In genomic region chr8:70347860-70348420, GRCm38 (mm10) we compare ENCODE assay signal across 16 mouse cellular contexts. TPM values are rescaled to one million over a fixed set of nuclear protein-coding genes. Genes with fewer than 3 reads are reported as not detected.
DNase-seq lines count a peak whose midpoint lies in the region; ATAC-seq and TF ChIP-seq lines count a peak whose summit lies in the region.
"Had no signal": no experiment of that assay in that cellular context is flagged by ENCODE, and none has a peak within 500 bp of the region (broad histone marks: within the 10 kb centered on the region; RNA-seq: fewer than 3 reads in every experiment).

No protein-coding gene starts in this region.

- H3K27ac ChIP-seq in cerebellum, adult 2 months (ENCODE audit: insufficient read depth, low read length): peak overlapping the region; percentile 40; the same call in 1 of the 2 replicates
- H3K27ac ChIP-seq in hindbrain, embryonic 14.5 days: no peak overlapping the region
- no peak overlapping the region for H3K27ac ChIP-seq in hindbrain, embryonic 16.5 days (ENCODE audit: low read depth, low read length)
- H3K27ac ChIP-seq in limb, embryonic 13.5 days: no peak overlapping the region
- no peak overlapping the region for H3K27ac ChIP-seq in limb, embryonic 10.5 days
- H3K27ac ChIP-seq: forebrain, embryonic 10.5 days; heart, embryonic 13.5 days; hindbrain, embryonic 12.5 days; limb, embryonic 12.5 days had no signal

- WGBS in cerebellum, adult 2 months: 6% methylated on average over 1 of the region's 1 CpGs
- 86% methylated on average over 1 of the region's 1 CpGs for WGBS in hindbrain, embryonic 14.5 days
- WGBS in hindbrain, embryonic 16.5 days: 80% methylated on average over 1 of the region's 1 CpGs
- 67% methylated on average over 1 of the region's 1 CpGs for WGBS in limb, embryonic 13.5 days
- WGBS in limb, embryonic 10.5 days: 77% methylated on average over 1 of the region's 1 CpGs
- WGBS in lung, adult 2 months: 50% methylated on average over 1 of the region's 1 CpGs

- H3K9me3 ChIP-seq in hindbrain, embryonic 14.5 days (ENCODE audit: control insufficient read depth, low read length): no peaks in the 10 kb centered on the region
- H3K9me3 ChIP-seq in hindbrain, embryonic 16.5 days (ENCODE audit: control insufficient read depth, low read length): no peaks in the 10 kb centered on the region
- H3K9me3 ChIP-seq in limb, embryonic 13.5 days: no peaks in the 10 kb centered on the region
- H3K9me3 ChIP-seq in limb, embryonic 10.5 days (replicated peaks): no peaks in the 10 kb centered on the region
- H3K9me3 ChIP-seq: forebrain, embryonic 10.5 days; heart, embryonic 13.5 days; hindbrain, embryonic 12.5 days; limb, embryonic 12.5 days; megakaryocyte, embryonic 14.5 days had no signal

- no peak overlapping the region for H3K9ac ChIP-seq in hindbrain, embryonic 14.5 days
- no peak overlapping the region for H3K9ac ChIP-seq in hindbrain, embryonic 16.5 days (ENCODE audit: low read depth, low read length)
- H3K9ac ChIP-seq in limb, embryonic 13.5 days: peak overlapping the region; percentile 31; the same call in 1 of the 2 replicates
- H3K9ac ChIP-seq: heart, embryonic 13.5 days; hindbrain, embryonic 12.5 days had no signal

- peak; percentile 40 to 57 for DNase-seq in cerebellum, adult 2 months
- DNase-seq in cerebellum, postnatal 10 days: no peak
- peak; percentile 17 for DNase-seq in hindbrain, embryonic 14.5 days (ENCODE audit: low spot score)
- no peak for DNase-seq in limb, embryonic 10.5 days (ENCODE audit: low spot score)
- peak; percentile 67 to 72 for DNase-seq in kidney, postnatal 36 days
- no peak for DNase-seq in lung, adult 2 months
- DNase-seq: B cell, adult 2 months; lung, postnatal 10 days had no signal

- no peak for TF ChIP-seq POLR2A in cerebellum, adult 2 months (IDR thresholded peaks at IDR 0.05; ENCODE audit: borderline replicate concordance, insufficient read depth, low read length)
- no peak for TF ChIP-seq POLR2A in lung, adult 2 months (IDR thresholded peaks at IDR 0.05; ENCODE audit: borderline replicate concordance, extremely low read depth, low read depth, low read length)

- peaks cover 18% of the 10 kb centered on the region for H3K36me3 ChIP-seq in hindbrain, embryonic 14.5 days (replicated peaks; ENCODE audit: control insufficient read depth, insufficient read depth)
- peaks cover 2% of the 10 kb centered on the region; the same call in 1 of the 2 replicates for H3K36me3 ChIP-seq in hindbrain, embryonic 16.5 days (ENCODE audit: control insufficient read depth, insufficient read depth, low read length)
- peaks cover 47% of the 10 kb centered on the region for H3K36me3 ChIP-seq in limb, embryonic 13.5 days
- H3K36me3 ChIP-seq in limb, embryonic 10.5 days: peaks cover 74% of the 10 kb centered on the region

- no peak overlapping the region for H3K4me3 ChIP-seq in cerebellum, adult 2 months (replicated peaks; ENCODE audit: insufficient read depth, low read depth, low read length)
- H3K4me3 ChIP-seq in hindbrain, embryonic 14.5 days (replicated peaks; ENCODE audit: low read length): no peak overlapping the region
- H3K4me3 ChIP-seq in hindbrain, embryonic 16.5 days (ENCODE audit: low read length): no peak overlapping the region
- H3K4me3 ChIP-seq in limb, embryonic 13.5 days: no peak overlapping the region
- H3K4me3 ChIP-seq in limb, embryonic 10.5 days: no peak overlapping the region
- no peak overlapping the region for H3K4me3 ChIP-seq in lung, adult 2 months (replicated peaks; ENCODE audit: extremely low read depth, low read depth, low read length)
- H3K4me3 ChIP-seq: forebrain, embryonic 10.5 days; heart, embryonic 13.5 days; hindbrain, embryonic 12.5 days; limb, embryonic 12.5 days had no signal

- H3K4me2 ChIP-seq in hindbrain, embryonic 14.5 days (replicated peaks): no peak overlapping the region
- H3K4me2 ChIP-seq in hindbrain, embryonic 16.5 days (ENCODE audit: low read length): no peak overlapping the region
- no peak overlapping the region for H3K4me2 ChIP-seq in limb, embryonic 13.5 days (replicated peaks)
- H3K4me2 ChIP-seq: heart, embryonic 13.5 days; hindbrain, embryonic 12.5 days; limb, embryonic 12.5 days had no signal

- peaks cover 66% of the 10 kb centered on the region for H3K4me1 ChIP-seq in cerebellum, adult 2 months (ENCODE audit: control insufficient read depth, insufficient read depth, low read length)
- H3K4me1 ChIP-seq in hindbrain, embryonic 14.5 days (replicated peaks; ENCODE audit: control insufficient read depth, insufficient read depth, low read length): peaks cover 22% of the 10 kb centered on the region
- peaks cover 31% of the 10 kb centered on the region for H3K4me1 ChIP-seq in hindbrain, embryonic 16.5 days (ENCODE audit: control insufficient read depth, insufficient read depth, low read depth, low read length)
- peaks cover 70% of the 10 kb centered on the region for H3K4me1 ChIP-seq in limb, embryonic 13.5 days
- peaks cover 70% of the 10 kb centered on the region for H3K4me1 ChIP-seq in limb, embryonic 10.5 days
- H3K4me1 ChIP-seq in lung, adult 2 months (ENCODE audit: control insufficient read depth, insufficient read depth, low read length): peaks cover 27% of the 10 kb centered on the region

- ATAC-seq in hindbrain, embryonic 14.5 days (ENCODE audit: low FRiP score): no peak
- ATAC-seq in hindbrain, embryonic 16.5 days: no peak
- ATAC-seq in limb, embryonic 13.5 days (ENCODE audit: low FRiP score, low read depth): no peak
- ATAC-seq: midbrain, embryonic 16.5 days had no signal

- no peaks in the 10 kb centered on the region for H3K27me3 ChIP-seq in cerebellum, adult 2 months (ENCODE audit: control insufficient read depth, insufficient read depth, low read length)
- H3K27me3 ChIP-seq in hindbrain, embryonic 14.5 days (ENCODE audit: control insufficient read depth, insufficient read depth, low read length): no peaks in the 10 kb centered on the region
- H3K27me3 ChIP-seq in hindbrain, embryonic 16.5 days (replicated peaks; ENCODE audit: control insufficient read depth, insufficient read depth, low read length): no peaks in the 10 kb centered on the region
- no peaks in the 10 kb centered on the region for H3K27me3 ChIP-seq in limb, embryonic 13.5 days
- no peaks in the 10 kb centered on the region for H3K27me3 ChIP-seq in limb, embryonic 10.5 days (ENCODE audit: low read depth, poor library complexity, severe bottlenecking)
- H3K27me3 ChIP-seq: heart, embryonic 13.5 days; hindbrain, embryonic 12.5 days; limb, embryonic 12.5 days; megakaryocyte, embryonic 14.5 days had no signal

- TF ChIP-seq CTCF in cerebellum, adult 2 months (IDR thresholded peaks at IDR 0.05; ENCODE audit: borderline replicate concordance, insufficient read depth, low read depth, low read length): no peak
- TF ChIP-seq CTCF in lung, adult 2 months (IDR thresholded peaks at IDR 0.05; ENCODE audit: insufficient read depth, low read length): no peak

RNA-seq across cellular contexts. Expression of gene Upf1, which starts 5.1 kb away (rescaled TPM):
- polyA plus RNA-seq in cerebellum, adult 2 months (2012; rRNA removed): 37.9 and 41.3 TPM in 2 replicates
- 17.3 and 17.9 TPM in 2 replicates for polyA plus RNA-seq in hindbrain, embryonic 14.5 days (2014; fragmentation: Nextera tagmentation; extraction: Ambion mirVana)
- polyA plus RNA-seq in hindbrain, embryonic 16.5 days (2015; fragmentation: Nextera tagmentation; extraction: Ambion mirVana): 7.4 and 10.1 TPM in 2 replicates
- polyA plus RNA-seq in limb, embryonic 13.5 days (2015; fragmentation: Nextera tagmentation; extraction: Ambion mirVana): 18.7 and 19.5 TPM in 2 replicates
- polyA plus RNA-seq in limb, embryonic 10.5 days (2016; fragmentation: Nextera tagmentation; extraction: Ambion mirVana): 25.6 and 26.7 TPM in 2 replicates
- 35.8 and 36.7 TPM in 2 replicates for polyA plus RNA-seq in lung, adult 2 months (2012; rRNA removed)

RNA-seq across cellular contexts. Expression of gene Gdf1, which starts 18.3 kb away (rescaled TPM):
- polyA plus RNA-seq in cerebellum, adult 2 months (2012; rRNA removed): 19.1 and 21.0 TPM in 2 replicates
- 0.23 and 3.2 TPM in 2 replicates for polyA plus RNA-seq in hindbrain, embryonic 14.5 days (2014; fragmentation: Nextera tagmentation; extraction: Ambion mirVana)
- 8.7 and 9.5 TPM in 2 replicates for polyA plus RNA-seq in hindbrain, embryonic 16.5 days (2015; fragmentation: Nextera tagmentation; extraction: Ambion mirVana)
- 0.78 and 2.7 TPM in 2 replicates for polyA plus RNA-seq in limb, embryonic 13.5 days (2015; fragmentation: Nextera tagmentation; extraction: Ambion mirVana)
- polyA plus RNA-seq in limb, embryonic 10.5 days (2016; fragmentation: Nextera tagmentation; extraction: Ambion mirVana): 7.9 and 13.8 TPM in 2 replicates
- 1.1 and 1.5 TPM in 2 replicates for polyA plus RNA-seq in lung, adult 2 months (2012; rRNA removed)

RNA-seq across cellular contexts. Expression of gene Comp, which starts 25.4 kb away (rescaled TPM):
- 2.2 and 3.1 TPM in 2 replicates for polyA plus RNA-seq in cerebellum, adult 2 months (2012; rRNA removed)
- polyA plus RNA-seq in hindbrain, embryonic 14.5 days (2014; fragmentation: Nextera tagmentation; extraction: Ambion mirVana): 0.10 and 0.27 TPM in 2 replicates
- 0.58 and 2.8 TPM in 2 replicates for polyA plus RNA-seq in hindbrain, embryonic 16.5 days (2015; fragmentation: Nextera tagmentation; extraction: Ambion mirVana)
- polyA plus RNA-seq in limb, embryonic 13.5 days (2015; fragmentation: Nextera tagmentation; extraction: Ambion mirVana): 26.4 and 40.8 TPM in 2 replicates
- polyA plus RNA-seq in limb, embryonic 10.5 days (2016; fragmentation: Nextera tagmentation; extraction: Ambion mirVana): 0.08 and 0.35 TPM in 2 replicates
- polyA plus RNA-seq in lung, adult 2 months (2012; rRNA removed): 0.51 and 1.3 TPM in 2 replicates

RNA-seq across cellular contexts. Expression of gene Cers1, which starts 32.4 kb away (rescaled TPM):
- polyA plus RNA-seq in cerebellum, adult 2 months (2012; rRNA removed): 55.5 and 56.8 TPM in 2 replicates
- polyA plus RNA-seq in hindbrain, embryonic 14.5 days (2014; fragmentation: Nextera tagmentation; extraction: Ambion mirVana): 42.9 TPM in 2 replicates
- polyA plus RNA-seq in hindbrain, embryonic 16.5 days (2015; fragmentation: Nextera tagmentation; extraction: Ambion mirVana): 40.0 and 44.3 TPM in 2 replicates
- 10.0 and 10.2 TPM in 2 replicates for polyA plus RNA-seq in limb, embryonic 13.5 days (2015; fragmentation: Nextera tagmentation; extraction: Ambion mirVana)
- 3.2 and 4.6 TPM in 2 replicates for polyA plus RNA-seq in limb, embryonic 10.5 days (2016; fragmentation: Nextera tagmentation; extraction: Ambion mirVana)
- 2.7 TPM in 2 replicates for polyA plus RNA-seq in lung, adult 2 months (2012; rRNA removed)

RNA-seq across cellular contexts. Expression of gene Cope, which starts 45.6 kb away (rescaled TPM):
- 286 and 287 TPM in 2 replicates for polyA plus RNA-seq in cerebellum, adult 2 months (2012; rRNA removed)
- 256 and 288 TPM in 2 replicates for polyA plus RNA-seq in hindbrain, embryonic 14.5 days (2014; fragmentation: Nextera tagmentation; extraction: Ambion mirVana)
- polyA plus RNA-seq in hindbrain, embryonic 16.5 days (2015; fragmentation: Nextera tagmentation; extraction: Ambion mirVana): 284 and 297 TPM in 2 replicates
- polyA plus RNA-seq in limb, embryonic 13.5 days (2015; fragmentation: Nextera tagmentation; extraction: Ambion mirVana): 340 and 345 TPM in 2 replicates
- 293 and 321 TPM in 2 replicates for polyA plus RNA-seq in limb, embryonic 10.5 days (2016; fragmentation: Nextera tagmentation; extraction: Ambion mirVana)
- 308 and 342 TPM in 2 replicates for polyA plus RNA-seq in lung, adult 2 months (2012; rRNA removed)

Comparison
In these comparisons a context has a peak if more than half of its experiments do, and no peak if none do; other contexts are left out.
1. DNase-seq: peak in cerebellum, adult 2 months (2 of 2), hindbrain, embryonic 14.5 days (single experiment) and kidney, postnatal 36 days (2 of 2); none in cerebellum, postnatal 10 days (0 of 2), limb, embryonic 10.5 days (single experiment) and lung, adult 2 months (single experiment).